Mouse (Mus musculus) cerebellum, adult (tissue): ENCODE data around the gene Tars.

Experiments
- ATAC-seq: cut with Nextera tagmentation; 2 replicates; pipeline ENCODE4 v1.9.2; 2017; ENCODE audit warnings: mild to moderate bottlenecking, moderate library complexity, mixed read lengths; ENCODE audit not compliant: insufficient number of reproducible peaks, low FRiP score, low TSS enrichment

Tars gene

DNA sequence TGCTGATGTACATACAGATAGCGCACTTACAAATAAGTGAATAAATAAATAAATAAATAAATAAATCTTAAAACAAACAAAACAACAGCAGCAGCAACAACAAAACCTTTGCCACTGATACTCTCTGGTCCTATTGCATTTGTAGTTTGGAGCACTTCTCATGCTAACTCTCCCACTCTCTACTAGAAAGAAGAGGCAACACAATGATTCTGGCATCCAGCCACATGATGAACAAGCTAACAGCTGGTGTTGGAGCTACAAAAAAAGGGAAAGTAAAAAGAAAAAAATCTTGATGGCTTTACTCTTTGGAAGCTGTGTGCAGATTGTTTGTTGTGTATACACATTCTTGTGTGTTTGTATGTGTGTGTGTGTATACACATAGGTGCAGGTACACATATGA is 34.7 kb downstream of the Tars start:
- no peak for ATAC-seq

GRCm38 (mm10) chr15:11364112-11364511 is 35.4 kb downstream of the Tars start:
- ATAC-seq: no peak

- no peak for ATAC-seq
Observed at GRCm38 (mm10) chr15:11361824-11362223, 37.6 kb downstream of the Tars start.

DNA sequence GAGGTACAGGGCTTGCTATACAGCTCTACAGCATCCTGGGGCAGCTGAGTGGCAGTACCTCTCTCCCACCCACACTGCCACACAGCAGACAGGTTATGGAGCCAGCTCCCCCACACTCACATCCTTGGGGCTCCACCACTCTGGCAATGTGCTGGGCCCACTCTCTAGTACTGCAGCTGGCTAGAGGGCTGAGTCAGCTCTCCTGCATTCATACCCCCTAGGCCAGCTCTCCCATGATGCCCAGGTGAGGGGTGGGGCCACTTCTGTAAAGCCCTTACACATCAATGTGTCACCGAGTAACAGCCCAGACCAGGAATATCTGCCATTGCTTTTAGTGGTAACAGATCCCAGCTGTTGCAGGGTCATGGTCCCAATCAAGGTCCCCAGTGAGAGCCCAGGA is 38.6 kb downstream of the Tars start:
- no peak for ATAC-seq

DNA sequence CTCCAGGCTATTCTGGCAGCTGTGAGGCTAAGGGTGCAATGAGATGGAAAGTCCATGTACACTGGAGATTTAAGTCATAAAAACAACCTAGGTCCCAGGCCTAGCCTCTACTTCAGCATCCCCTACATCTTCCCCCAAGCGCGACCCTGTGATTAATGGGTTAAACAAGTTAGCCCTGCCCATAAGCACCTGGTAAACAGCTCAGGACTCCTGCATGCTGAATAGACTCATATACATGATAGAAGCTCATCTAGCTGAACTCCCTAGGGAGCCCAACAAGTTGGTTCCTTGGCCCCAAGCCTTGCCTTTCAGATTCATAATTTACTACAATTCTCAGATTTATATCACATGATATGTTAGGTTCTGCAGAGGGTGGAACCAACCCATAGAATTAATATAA is 42.0 kb downstream of the Tars start:
- ATAC-seq: no peak

GRCm38 (mm10) chr15:11355865-11356264 is 43.6 kb downstream of the Tars start:
- no peak for ATAC-seq

GRCm38 (mm10) chr15:11339467-11340180 is 59.8 kb downstream of the Tars start:
- ATAC-seq: no peak
